Mouse (Mus musculus): ENCODE results near the gene Vmn2r114.

Vmn2r114 gene

DNA sequence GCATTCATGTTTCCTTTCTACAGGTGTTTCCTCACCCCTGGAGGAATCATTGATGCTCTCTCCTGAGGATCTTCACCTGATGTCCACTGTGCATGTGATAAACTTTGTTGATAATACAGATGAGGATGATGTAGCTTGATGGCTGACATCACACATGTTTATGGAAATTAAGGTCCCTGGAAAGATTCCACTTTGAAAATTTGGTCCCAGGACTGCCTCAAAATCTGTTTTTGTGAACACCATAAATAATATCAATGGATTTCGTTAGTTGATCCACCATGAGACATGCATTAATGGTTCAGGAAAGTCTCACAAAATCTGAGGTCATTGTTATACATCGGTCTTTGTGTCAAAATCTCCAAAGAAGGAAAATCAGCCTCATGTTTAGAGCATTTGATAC, at the start of gene Vmn2r114:
Gene Vmn2r114, minus strand, starts transcription at position 101 of the 400 bp plus-strand sequence.
- 69% methylated on average over 2 of the region's 2 CpGs for WGBS

DNA sequence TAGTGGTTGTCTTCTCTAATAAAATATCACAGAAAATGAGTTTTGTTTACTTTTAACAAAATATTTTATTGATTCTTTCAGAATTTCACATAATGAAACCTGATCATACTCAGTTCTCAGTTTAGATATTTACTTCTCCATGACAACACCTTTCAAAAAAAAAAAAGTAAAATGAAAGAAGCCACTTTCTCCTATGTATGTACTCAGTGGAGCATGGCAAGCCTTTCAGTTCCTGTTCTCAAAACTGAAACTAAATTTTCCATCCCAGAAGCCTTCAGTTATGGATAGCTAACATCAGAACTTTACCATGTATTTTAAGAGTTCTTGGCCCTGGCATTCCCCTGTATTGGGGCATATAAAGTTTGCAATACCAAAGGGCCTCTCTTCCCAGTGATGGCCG, 39.3 kb upstream of the Vmn2r114 start:
- WGBS, result 79% methylated on average over 1 of the region's 1 CpGs

DNA sequence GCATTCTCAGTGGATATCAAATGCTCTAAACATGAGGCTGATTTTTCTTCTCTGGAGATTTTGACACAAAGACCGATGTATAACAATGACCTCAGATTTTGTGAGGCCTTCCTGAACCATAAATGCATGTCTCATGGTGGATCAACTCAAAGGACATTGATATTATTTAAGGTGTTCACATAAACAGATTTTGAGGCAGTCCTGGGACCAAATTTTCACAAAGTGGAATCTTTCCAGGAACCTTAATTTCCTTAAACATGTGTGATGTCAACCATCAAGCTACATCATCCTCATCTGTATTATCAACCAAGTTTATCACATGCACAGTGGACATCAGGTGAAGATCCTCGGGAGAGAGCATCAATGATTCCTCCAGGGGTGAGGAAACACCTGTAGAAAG, 31.1 kb upstream of the Vmn2r114 start, which contains the start of gene Vmn2r115:
Gene Vmn2r115, plus strand, starts transcription at position 301 of the 400 bp plus-strand sequence.
- 46% methylated on average over 2 of the region's 2 CpGs for WGBS

DNA sequence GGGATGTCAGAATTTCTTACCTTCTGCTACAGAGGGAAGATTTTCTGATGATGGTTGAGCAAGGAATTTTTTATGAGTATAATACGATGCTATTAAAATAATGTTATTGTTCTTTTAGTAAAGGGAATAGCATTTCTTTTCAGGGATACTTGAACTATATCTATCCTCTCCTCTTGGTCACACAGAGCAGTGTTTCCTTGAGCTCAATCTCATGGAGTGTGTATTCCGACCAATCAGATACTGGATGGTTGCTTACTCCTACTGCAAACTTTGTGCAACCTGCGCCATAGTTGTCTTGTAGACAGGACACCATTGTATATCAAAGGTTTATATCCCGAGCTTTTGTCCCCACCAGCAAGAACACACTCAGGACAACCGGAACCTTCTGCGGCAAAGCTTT, 18.3 kb upstream of the Vmn2r114 start:
- WGBS, result 74% methylated on average over 6 of the region's 6 CpGs

All from cerebral cortex, adult 2 months (tissue).